Mouse (Mus musculus) inflammation-experienced regulatory T-cells, adult 6 months (primary cell): ENCODE measurements around the gene Acta1. TPM values are rescaled to one million over a fixed set of nuclear protein-coding genes. Genes with fewer than 3 reads are reported as not detected.

ENCODE experiments used
- ATAC-seq: one replicate; pipeline ENCODE4 v1.8.0; 2017
- polyA plus RNA-seq, 3 experiments: library from polyadenylated mRNA; unstranded; fragments of 100-300 nt; shearing (Covaris generic); gene quantifications; one replicate each; pipeline ENCODE4 v1.2.1; 2017

Gene Acta1
- polyA plus RNA-seq, 3 experiments from 2014 or later: 0.25 to 0.26 TPM; not detected in 1

GRCm38 (mm10) chr8:123882412-123882811 is 12.1 kb downstream of the Acta1 start:
- ATAC-seq: no peak

GRCm38 (mm10) chr8:123880821-123881350 is 13.7 kb downstream of the Acta1 start:
- ATAC-seq: no peak

- no peak for ATAC-seq
Observed at GRCm38 (mm10) chr8:123880271-123880670, 14.3 kb downstream of the Acta1 start.

- no peak for ATAC-seq
Observed at GRCm38 (mm10) chr8:123877865-123878264, 16.7 kb downstream of the Acta1 start.

GRCm38 (mm10) chr8:123874324-123874723 is 20.2 kb downstream of the Acta1 start:
- ATAC-seq: no peak

GRCm38 (mm10) chr8:123873364-123873763 is 21.2 kb downstream of the Acta1 start:
- ATAC-seq: no peak

GRCm38 (mm10) chr8:123872048-123872447 is 22.5 kb downstream of the Acta1 start:
- ATAC-seq: no peak

GRCm38 (mm10) chr8:123866971-123867370 is 27.6 kb downstream of the Acta1 start:
- ATAC-seq: no peak

GRCm38 (mm10) chr8:123865786-123866185 is 28.8 kb downstream of the Acta1 start:
- no peak for ATAC-seq

- no peak for ATAC-seq
Observed at GRCm38 (mm10) chr8:123860386-123860785, 34.2 kb downstream of the Acta1 start.

GRCm38 (mm10) chr8:123859648-123860259 is 34.8 kb downstream of the Acta1 start, which contains the start of gene Ccsap:
Gene Ccsap, minus strand, starts transcription at chr8:123860209.
- ATAC-seq: peak; percentile 57

- ATAC-seq: peak; percentile 90
Observed at GRCm38 (mm10) chr8:123858941-123859647, 35.5 kb downstream of the Acta1 start.

GRCm38 (mm10) chr8:123858574-123858940 is 36.0 kb downstream of the Acta1 start:
- peak; percentile 11 for ATAC-seq

- no peak for ATAC-seq
Observed at GRCm38 (mm10) chr8:123857361-123857760, 37.2 kb downstream of the Acta1 start.

- ATAC-seq: no peak
Observed at GRCm38 (mm10) chr8:123854733-123855475, 39.6 kb downstream of the Acta1 start.

GRCm38 (mm10) chr8:123854252-123854651 is 40.3 kb downstream of the Acta1 start:
- no peak for ATAC-seq

GRCm38 (mm10) chr8:123851590-123851989 is 43.0 kb downstream of the Acta1 start:
- no peak for ATAC-seq

- peak; percentile 43 for ATAC-seq
Observed at GRCm38 (mm10) chr8:123849352-123849751, 45.2 kb downstream of the Acta1 start.

GRCm38 (mm10) chr8:123847546-123847945 is 47.0 kb downstream of the Acta1 start:
- ATAC-seq: no peak

GRCm38 (mm10) chr8:123846509-123846908 is 48.0 kb downstream of the Acta1 start:
- no peak for ATAC-seq

GRCm38 (mm10) chr8:123845991-123846390 is 48.6 kb downstream of the Acta1 start:
- ATAC-seq: no peak

- ATAC-seq: no peak
Observed at GRCm38 (mm10) chr8:123845114-123845513, 49.4 kb downstream of the Acta1 start.

GRCm38 (mm10) chr8:123844341-123844740 is 50.2 kb downstream of the Acta1 start:
- ATAC-seq: no peak
